Mouse (Mus musculus) spleen, adult 2 months (tissue): ENCODE measurements at regions not wholly inside any gene's neighbourhood (a gene's known extent, or its start where the extent isn't known, plus 50 kb on each side); places are given as distances from the start of the nearest gene placed in this dataset.

Experiments
- DNase-seq, 2 experiments: peaks; one replicate each; pipeline versions ENCODE4 v3.0.0 to v3.0.0-alpha.2; 2012 to 2021; ENCODE audit warnings: low spot score in 2 of 2, low read depth in 1 of 2
- H3K27ac ChIP-seq: fragments of 200-500 bp; 2 replicates; pipeline ENCODE4 v1.5.1; 2012; ENCODE audit warnings: low read length, inconsistent platforms; ENCODE audit not compliant: insufficient read depth
- H3K27me3 ChIP-seq: fragments of 200-500 bp; 2 replicates; pipeline ENCODE4 v1.6.1; 2012; ENCODE audit warnings: mild to moderate bottlenecking, moderate library complexity, low read length, inconsistent platforms; ENCODE audit not compliant: control insufficient read depth, insufficient read depth
- H3K36me3 ChIP-seq: fragments of 200-500 bp; 2 replicates; pipeline ENCODE4 v1.6.1; 2012; ENCODE audit warnings: mild to moderate bottlenecking, low read length, inconsistent platforms; ENCODE audit not compliant: control insufficient read depth, insufficient read depth
- H3K4me1 ChIP-seq: fragments of 200-500 bp; 2 replicates; pipeline ENCODE4 v1.6.1; 2011; ENCODE audit warnings: inconsistent platforms; ENCODE audit not compliant: control insufficient read depth, insufficient read depth, insufficient read length
- H3K4me3 ChIP-seq: fragments of 200-500 bp; 2 replicates; pipeline ENCODE4 v1.5.1; 2011; ENCODE audit warnings: mild to moderate bottlenecking, inconsistent platforms; ENCODE audit not compliant: insufficient read depth, insufficient read length; ENCODE audit errors: extremely low read depth
- CTCF ChIP-seq: fragments of 200-500 bp; IDR thresholded peaks from 2 replicates; pipeline ENCODE4 v1.5.1; 2011; ENCODE audit warnings: mild to moderate bottlenecking, inconsistent platforms; ENCODE audit not compliant: insufficient read depth, insufficient read length, insufficient replicate concordance; ENCODE audit errors: extremely low read depth
- POLR2A ChIP-seq: fragments of 200-500 bp; IDR thresholded peaks from 2 replicates; pipeline ENCODE4 v1.6.1; 2011; ENCODE audit warnings: low read depth, low read length, inconsistent platforms
- WGBS: fragments of 180-500 bp; shearing (Covaris S2); methylation state at CpG from one replicate; pipeline ENCODE4 v1.1.7; 2018; 5-methylcytosine and 5-hydroxymethylcytosine counted together

- H3K27me3 ChIP-seq = no peaks in the 10 kb centered on the region
- DNase-seq = no peak
- H3K4me3 ChIP-seq = no peak overlapping the region
- 7% methylated on average over 8 of the region's 8 CpGs for WGBS
- TF ChIP-seq CTCF (no peak), POLR2A (no peak)
- peaks cover 10% of the 10 kb centered on the region; the same call in 1 of the 2 replicates for H3K4me1 ChIP-seq
- H3K27ac ChIP-seq = peak overlapping the region; percentile 33
- H3K36me3 ChIP-seq = no peaks in the 10 kb centered on the region
Measured at GRCm38 (mm10) chr2:128339061-128339642, 213.3 kb downstream of the Bcl2l11 start.

- TF ChIP-seq CTCF = no peak
- TF ChIP-seq POLR2A = no peak
- H3K27ac ChIP-seq = peak overlapping the region; percentile 19; the same call in 1 of the 2 replicates
- no peak overlapping the region for H3K4me3 ChIP-seq
- H3K27me3 ChIP-seq = no peaks in the 10 kb centered on the region
- WGBS = 44% methylated on average over 19 of the region's 19 CpGs
- DNase-seq = no peak
- H3K4me1 ChIP-seq = peaks cover 10% of the 10 kb centered on the region; the same call in 1 of the 2 replicates
- no peaks in the 10 kb centered on the region for H3K36me3 ChIP-seq
Measured at GRCm38 (mm10) chr2:128339643-128340487, 214.0 kb downstream of the Bcl2l11 start.

- 91% methylated on average over 5 of the region's 5 CpGs for WGBS
- H3K27me3 ChIP-seq = no peaks in the 10 kb centered on the region
- H3K36me3 ChIP-seq = no peaks in the 10 kb centered on the region
- no peak overlapping the region for H3K4me3 ChIP-seq
- no peak for DNase-seq
- no peak for TF ChIP-seq POLR2A
- no peak overlapping the region for H3K27ac ChIP-seq
- H3K4me1 ChIP-seq = peaks cover 10% of the 10 kb centered on the region; the same call in 1 of the 2 replicates
Measured at GRCm38 (mm10) chr2:128340631-128341240, 214.9 kb downstream of the Bcl2l11 start.

- DNase-seq = peak in 1 of 2 experiments; percentile 21
- 21% methylated on average over 9 of the region's 9 CpGs for WGBS
- no peak for TF ChIP-seq CTCF
- TF ChIP-seq POLR2A = no peak
- Histone ChIP-seq H3K4me3 (no peak overlapping the region), H3K4me1 (peaks cover 10% of the 10 kb centered on the region; the same call in 1 of the 2 replicates), H3K27me3 (no peaks in the 10 kb centered on the region), H3K36me3 (no peaks in the 10 kb centered on the region), H3K27ac (no peak overlapping the region)
Measured at GRCm38 (mm10) chr2:128342212-128342611, 216.4 kb downstream of the Bcl2l11 start.

- Histone ChIP-seq H3K4me1 (peaks cover 3% of the 10 kb centered on the region; the same call in 1 of the 2 replicates), H3K27me3 (no peaks in the 10 kb centered on the region), H3K27ac (no peak overlapping the region), H3K4me3 (no peak overlapping the region), H3K36me3 (no peaks in the 10 kb centered on the region)
- DNase-seq = no peak
- TF ChIP-seq CTCF = no peak
- WGBS = 71% methylated on average over 11 of the region's 11 CpGs
Measured at GRCm38 (mm10) chr2:128345557-128345956, 219.7 kb downstream of the Bcl2l11 start.

- DNase-seq = no peak
- Histone ChIP-seq H3K36me3 (no peaks in the 10 kb centered on the region), H3K27ac (no peak overlapping the region), H3K4me3 (no peak overlapping the region), H3K4me1 (no peaks in the 10 kb centered on the region), H3K27me3 (no peaks in the 10 kb centered on the region)
- WGBS = 84% methylated on average over 2 of the region's 2 CpGs
- TF ChIP-seq POLR2A = no peak
- TF ChIP-seq CTCF = no peak
Measured at GRCm38 (mm10) chr2:128348556-128348955, 222.7 kb downstream of the Bcl2l11 start.
